Mouse (Mus musculus) neural tube, embryonic 12.5 days (tissue): Measurements from ENCODE around the gene Tbl3. TPM values are rescaled to one million over a fixed set of nuclear protein-coding genes. Genes with fewer than 3 reads are reported as not detected.
"Not testable (repeated sequence)": the region's sequence is repeated elsewhere in the genome, so short reads cannot be mapped to it uniquely, and the experiment has no call there.

Experiments used
- ATAC-seq: fragments of 200-750 bp; cut with Nextera tagmentation; 2 replicates; pipeline ENCODE4 v1.8.0; 2017; ENCODE audit warnings: low read depth, mild to moderate bottlenecking, moderate TSS enrichment, moderate library complexity; ENCODE audit not compliant: low FRiP score
- H3K27ac ChIP-seq: fragments of 300-500 bp; sonication (generic); 2 replicates; pipeline ENCODE4 v1.5.1; 2016
- H3K27me3 ChIP-seq: fragments of 300-500 bp; sonication (generic); replicated peaks from 2 replicates; pipeline ENCODE4 v1.6.1; 2016; ENCODE audit warnings: mild to moderate bottlenecking
- H3K36me3 ChIP-seq: fragments of 300-500 bp; sonication (generic); 2 replicates; pipeline ENCODE4 v1.6.1; 2016; ENCODE audit warnings: mild to moderate bottlenecking
- H3K4me1 ChIP-seq: fragments of 300-500 bp; sonication (generic); 2 replicates; pipeline ENCODE4 v1.6.1; 2016
- H3K4me2 ChIP-seq: fragments of 300-500 bp; sonication (generic); replicated peaks from 2 replicates; pipeline ENCODE4 v1.6.1; 2016; ENCODE audit warnings: mild to moderate bottlenecking
- H3K4me3 ChIP-seq: fragments of 300-500 bp; sonication (generic); 2 replicates; pipeline ENCODE4 v1.5.1; 2016
- H3K9ac ChIP-seq: fragments of 300-500 bp; sonication (generic); 2 replicates; pipeline ENCODE4 v1.6.1; 2016; ENCODE audit warnings: mild to moderate bottlenecking
- H3K9me3 ChIP-seq: fragments of 300-500 bp; sonication (generic); 2 replicates; pipeline ENCODE4 v1.6.1; 2016; ENCODE audit warnings: mild to moderate bottlenecking
- WGBS: fragments of 180-500 bp; shearing (Covaris S2); methylation state at CpG from one replicate; pipeline ENCODE4 v1.1.7; 2016; 5-methylcytosine and 5-hydroxymethylcytosine counted together
- polyA plus RNA-seq: library from polyadenylated mRNA; unstranded; fragments of >200 nt; fragmentation: Nextera tagmentation; extraction: Ambion mirVana; gene quantifications from 2 replicates; pipeline ENCODE4 v1.2.1, GENCODE M21; 2016

Gene Tbl3
- polyA plus RNA-seq, 1 experiment from 2014 or later, result 91.5 TPM

DNA sequence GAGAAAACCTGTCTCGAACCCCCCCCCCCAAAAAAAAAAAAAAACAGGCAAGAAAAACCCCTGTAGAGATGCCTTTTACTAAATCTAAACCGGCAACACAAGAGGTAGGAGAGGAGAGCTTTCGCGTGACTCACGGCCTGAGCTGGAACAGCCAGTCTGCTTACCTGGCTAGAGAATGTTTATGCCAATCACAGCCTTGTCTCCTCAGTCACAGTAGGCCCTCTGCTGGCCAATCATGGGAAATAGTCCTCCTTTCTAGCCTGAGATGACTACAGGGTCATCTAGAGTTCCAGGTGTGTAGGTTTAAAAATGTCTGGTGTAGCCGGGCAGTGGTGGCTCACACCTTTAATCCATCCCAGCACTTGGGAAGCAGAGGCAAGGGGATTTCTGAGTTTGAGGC, 40.0 kb downstream of the Tbl3 start:
- Histone ChIP-seq H3K4me1 (peaks cover 27% of the 10 kb centered on the region), H3K4me2 (no peak overlapping the region), H3K9ac (no peak overlapping the region), H3K36me3 (no peaks in the 10 kb centered on the region), H3K4me3 (no peak overlapping the region), H3K27ac (no peak overlapping the region), H3K9me3 (no peaks in the 10 kb centered on the region), H3K27me3 (no peaks in the 10 kb centered on the region; the same call in 1 of the 2 replicates)
- 35% methylated on average over 6 of the region's 6 CpGs for WGBS
- ATAC-seq, result no peak

DNA sequence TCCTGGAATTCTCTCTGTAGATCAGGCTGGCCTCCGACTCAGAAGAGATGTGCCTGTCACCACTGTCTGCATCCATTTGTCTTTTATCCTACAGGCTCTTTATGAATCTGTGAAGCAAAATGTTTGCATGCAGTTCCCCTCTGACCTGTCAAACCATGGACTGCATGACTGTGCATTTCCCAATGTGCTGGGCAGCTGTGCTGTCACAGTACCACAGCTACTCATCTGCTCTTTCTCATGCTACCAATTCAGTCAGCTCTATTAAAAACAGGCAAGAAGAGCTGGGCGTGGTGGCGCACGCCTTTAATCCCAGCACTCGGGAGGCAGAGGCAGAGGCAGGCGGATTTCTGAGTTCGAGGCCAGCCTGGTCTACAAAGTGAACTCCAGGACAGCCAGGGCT, 40.4 kb downstream of the Tbl3 start:
- not testable (repeated sequence) for H3K36me3 ChIP-seq, H3K9ac ChIP-seq, H3K9me3 ChIP-seq, H3K4me3 ChIP-seq, ATAC-seq, H3K27me3 ChIP-seq, H3K4me2 ChIP-seq, H3K27ac ChIP-seq
- 73% methylated on average over 7 of the region's 7 CpGs for WGBS
- H3K4me1 ChIP-seq, result peaks cover 23% of the 10 kb centered on the region

DNA sequence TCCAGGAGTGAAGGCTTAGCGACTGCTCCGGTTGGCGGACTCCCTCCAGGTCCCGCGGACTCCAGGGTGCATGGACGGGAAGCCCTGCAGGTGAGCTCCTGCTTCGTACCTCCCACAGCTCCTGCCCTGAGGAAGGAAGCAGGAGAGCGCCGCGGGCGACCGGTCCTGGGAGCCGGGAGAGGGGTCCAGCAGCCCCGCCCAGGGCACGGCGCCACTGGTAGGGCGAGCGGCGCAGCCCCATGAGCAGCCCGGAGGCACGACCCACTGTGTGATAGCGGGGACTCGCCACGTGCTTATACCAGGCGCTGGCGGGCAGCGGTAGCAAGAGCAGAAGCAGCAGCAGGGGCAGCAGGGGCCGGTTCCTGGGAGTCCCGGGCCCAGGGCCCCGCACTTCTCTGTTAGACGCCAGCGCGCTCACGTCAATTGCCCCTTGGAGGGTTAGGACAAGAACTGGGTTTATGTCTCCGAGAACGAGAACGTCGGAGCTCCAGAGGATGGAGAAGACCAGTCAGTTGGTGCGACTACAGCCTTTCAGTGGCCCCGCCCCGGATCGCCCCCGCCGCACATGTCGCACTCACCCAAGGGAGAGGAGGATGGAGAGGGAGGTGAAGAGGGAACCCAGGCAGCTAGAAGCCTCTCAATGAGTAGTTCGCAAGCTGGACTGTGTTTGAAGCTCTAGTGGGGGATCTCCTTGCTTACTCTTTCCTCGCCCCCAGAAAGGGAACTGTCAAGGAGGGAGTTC, 49.3 kb downstream of the Tbl3 start, which contains the start of gene Npw:
Npw (minus strand) TSS at position 441 of the 742 bp plus-strand sequence.
- H3K9ac ChIP-seq, result peak within 1 kb of the TSS; percentile 42; the same call in 1 of the 2 replicates
- H3K27ac ChIP-seq, result no peak within 1 kb of the TSS
- H3K4me1 ChIP-seq, result peaks cover 9% of the 10 kb centered on the region
- peaks cover 47% of the 10 kb centered on the region for H3K27me3 ChIP-seq
- peak within 1 kb of the TSS; percentile 33 for H3K4me3 ChIP-seq
- H3K4me2 ChIP-seq, result peak within 1 kb of the TSS; percentile 68
- H3K36me3 ChIP-seq, result no peaks in the 10 kb centered on the region
- 1% methylated on average over 47 of the region's 47 CpGs for WGBS
- H3K9me3 ChIP-seq, result no peaks in the 10 kb centered on the region
- no peak for ATAC-seq

DNA sequence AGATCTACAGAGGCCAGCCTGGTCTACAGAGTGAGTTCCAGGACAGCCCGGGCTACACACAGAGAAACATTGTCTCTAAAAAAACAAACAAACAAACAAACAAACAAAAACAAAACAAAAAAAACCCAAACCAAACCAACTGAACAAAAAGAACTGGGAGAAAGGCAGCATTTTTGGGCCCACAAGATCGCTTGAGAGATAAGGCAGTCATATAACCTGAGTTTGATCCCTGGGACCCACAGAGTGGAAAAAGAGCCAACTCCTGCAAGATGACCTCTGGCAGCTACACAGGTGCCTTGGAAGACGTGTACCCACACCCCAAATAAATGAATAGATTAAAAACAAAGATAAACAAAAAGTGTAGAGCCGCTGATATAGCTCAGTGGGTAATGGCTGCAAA, 52.5 kb downstream of the Tbl3 start:
- no peak for ATAC-seq
- Histone ChIP-seq H3K27ac (no peak overlapping the region), H3K36me3 (no peaks in the 10 kb centered on the region), H3K9ac (no peak overlapping the region), H3K27me3 (peaks cover 49% of the 10 kb centered on the region), H3K9me3 (no peaks in the 10 kb centered on the region), H3K4me2 (no peak overlapping the region), H3K4me3 (no peak overlapping the region), H3K4me1 (peaks cover 13% of the 10 kb centered on the region)
- 75% methylated on average over 4 of the region's 4 CpGs for WGBS

DNA sequence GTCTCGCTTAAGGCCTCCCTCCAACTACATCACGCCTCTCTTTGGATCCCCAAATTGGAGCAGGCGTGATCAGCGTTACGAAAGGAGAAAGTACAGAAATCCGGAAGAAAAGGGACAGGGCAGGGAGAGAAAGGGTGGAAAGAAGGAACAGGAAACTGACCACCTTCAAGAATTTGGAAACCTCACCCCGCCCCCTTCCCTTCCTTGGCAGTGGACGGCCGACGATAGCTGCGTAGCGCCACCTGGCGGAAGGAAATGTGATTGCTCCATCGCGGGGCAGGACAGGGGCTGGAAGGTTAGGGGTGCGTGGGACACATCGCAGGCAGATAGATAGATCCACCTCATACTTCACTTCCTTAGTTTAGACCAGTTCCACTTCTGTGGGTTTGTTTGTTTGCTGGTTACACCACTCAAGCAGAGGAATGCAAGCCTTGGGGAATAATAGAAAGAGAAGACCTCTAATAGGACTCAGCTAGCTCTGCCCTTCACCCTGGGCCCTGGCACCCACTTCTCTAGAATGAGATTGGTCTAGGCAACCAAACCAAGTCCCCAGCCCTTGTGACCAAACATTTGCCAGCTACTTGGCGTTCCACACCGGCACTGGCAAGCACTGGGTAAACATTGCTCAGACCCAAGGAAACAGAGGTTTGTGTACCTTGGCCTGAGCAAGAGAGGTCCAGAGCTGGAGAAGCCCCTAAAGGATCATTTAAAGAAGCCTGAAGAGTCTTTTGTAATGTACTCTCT, 53.3 kb downstream of the Tbl3 start:
- H3K4me2 ChIP-seq, result peak overlapping the region; percentile 54
- WGBS, result 4% methylated on average over 19 of the region's 19 CpGs
- H3K36me3 ChIP-seq, result no peaks in the 10 kb centered on the region
- H3K27me3 ChIP-seq, result peaks cover 48% of the 10 kb centered on the region
- no peak overlapping the region for H3K27ac ChIP-seq
- peaks cover 21% of the 10 kb centered on the region for H3K4me1 ChIP-seq
- no peak overlapping the region for H3K4me3 ChIP-seq
- no peak for ATAC-seq
- no peak overlapping the region for H3K9ac ChIP-seq
- H3K9me3 ChIP-seq, result no peaks in the 10 kb centered on the region

DNA sequence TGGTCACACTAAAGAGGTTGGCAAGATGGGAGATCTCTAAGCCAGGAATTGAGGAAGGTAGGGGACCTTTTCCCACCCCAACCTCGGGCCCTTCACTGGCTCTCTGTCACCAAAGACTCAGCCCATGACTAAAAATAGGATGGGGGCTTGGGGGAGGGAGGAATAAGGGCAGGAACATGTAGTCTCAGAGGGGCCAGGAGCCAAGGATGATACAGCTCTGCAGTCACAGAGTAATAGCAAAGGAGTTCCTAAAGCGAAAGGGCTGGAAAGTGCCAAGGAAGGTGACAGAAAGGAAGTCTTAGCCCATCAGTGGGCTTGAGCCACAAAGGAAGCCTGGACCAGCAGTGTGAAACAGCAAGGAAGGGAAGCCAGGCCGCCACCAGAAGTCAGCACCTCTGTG, 55.6 kb downstream of the Tbl3 start:
- peaks cover 34% of the 10 kb centered on the region for H3K27me3 ChIP-seq
- no peaks in the 10 kb centered on the region for H3K9me3 ChIP-seq
- H3K9ac ChIP-seq, result no peak overlapping the region
- H3K4me1 ChIP-seq, result peaks cover 12% of the 10 kb centered on the region
- no peak overlapping the region for H3K27ac ChIP-seq
- no peaks in the 10 kb centered on the region for H3K36me3 ChIP-seq
- no peak overlapping the region for H3K4me3 ChIP-seq
- H3K4me2 ChIP-seq, result no peak overlapping the region
- WGBS, result 70% methylated on average over 3 of the region's 3 CpGs
- ATAC-seq, result no peak

DNA sequence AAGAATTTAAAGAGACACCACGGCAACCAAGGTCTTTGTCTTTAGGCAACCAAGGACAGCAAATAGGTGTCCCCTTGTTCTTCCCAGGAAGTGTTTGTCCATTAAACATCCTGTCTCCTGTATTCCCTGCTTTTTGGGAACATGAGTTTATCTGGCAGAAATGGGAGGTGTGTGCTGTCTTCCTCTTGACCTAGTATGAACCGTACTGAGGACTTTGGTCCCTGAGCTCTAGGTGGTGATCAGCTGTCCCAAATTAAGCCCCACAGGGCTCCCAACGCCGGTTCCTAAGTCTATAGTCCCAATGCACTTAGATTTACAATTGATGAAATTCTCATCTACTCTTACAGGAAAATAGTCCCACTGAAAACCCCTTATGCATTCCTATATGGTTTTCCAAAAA, 56.7 kb downstream of the Tbl3 start:
- H3K4me2 ChIP-seq, result peak overlapping the region; percentile 95
- H3K27me3 ChIP-seq, result peaks cover 25% of the 10 kb centered on the region
- no peak overlapping the region for H3K27ac ChIP-seq
- no peaks in the 10 kb centered on the region for H3K9me3 ChIP-seq
- no peaks in the 10 kb centered on the region for H3K36me3 ChIP-seq
- 0 out of 2 replicates have a peak overlapping the region, but pooled peaks have one; percentile 72 for H3K9ac ChIP-seq
- WGBS, result 76% methylated on average over 4 of the region's 4 CpGs
- H3K4me1 ChIP-seq, result peaks cover 12% of the 10 kb centered on the region
- no peak for ATAC-seq
- H3K4me3 ChIP-seq, result no peak overlapping the region

DNA sequence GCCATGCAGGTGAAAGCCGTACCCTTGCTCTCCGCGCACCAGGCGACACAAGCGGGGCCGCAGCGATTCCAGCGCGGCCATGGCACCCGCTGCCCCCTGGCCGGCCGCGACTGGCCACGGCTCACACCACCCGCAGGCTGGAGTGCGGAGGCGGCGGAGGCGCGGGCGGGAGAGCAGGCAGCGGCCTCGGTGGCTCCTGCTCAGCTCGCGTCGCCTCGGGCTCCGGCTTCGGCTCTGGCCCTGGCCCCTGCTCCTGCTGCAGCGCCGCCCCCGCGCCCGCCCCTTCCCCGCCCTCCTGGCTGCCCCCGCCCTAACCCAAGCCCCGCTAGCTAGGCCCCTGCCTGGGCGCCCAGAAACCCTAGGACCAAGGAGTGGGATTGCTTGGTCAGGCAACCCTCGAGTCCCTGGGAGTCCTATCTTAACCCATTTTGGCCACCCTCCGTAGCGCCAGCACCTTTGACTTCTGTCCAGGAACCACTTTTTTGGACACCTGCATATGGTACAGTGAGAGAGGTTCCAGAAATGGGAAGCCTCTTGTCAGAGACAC, 57.3 kb downstream of the Tbl3 start, which contains the start of gene Slc9a3r2:
Slc9a3r2 (minus strand) TSS at position 258 of the 547 bp plus-strand sequence.
- peaks cover 25% of the 10 kb centered on the region for H3K27me3 ChIP-seq
- H3K4me2 ChIP-seq, result peak within 1 kb of the TSS; percentile 95
- 1% methylated on average over 41 of the region's 41 CpGs for WGBS
- no peaks in the 10 kb centered on the region for H3K9me3 ChIP-seq
- H3K4me1 ChIP-seq, result peaks cover 12% of the 10 kb centered on the region
- ATAC-seq, result 0 out of 2 replicates have a peak, but pooled peaks have one; percentile 27
- peak within 1 kb of the TSS; percentile 72 for H3K9ac ChIP-seq
- no peaks in the 10 kb centered on the region for H3K36me3 ChIP-seq
- H3K27ac ChIP-seq, result no peak within 1 kb of the TSS
- peak within 1 kb of the TSS; percentile 59 for H3K4me3 ChIP-seq

DNA sequence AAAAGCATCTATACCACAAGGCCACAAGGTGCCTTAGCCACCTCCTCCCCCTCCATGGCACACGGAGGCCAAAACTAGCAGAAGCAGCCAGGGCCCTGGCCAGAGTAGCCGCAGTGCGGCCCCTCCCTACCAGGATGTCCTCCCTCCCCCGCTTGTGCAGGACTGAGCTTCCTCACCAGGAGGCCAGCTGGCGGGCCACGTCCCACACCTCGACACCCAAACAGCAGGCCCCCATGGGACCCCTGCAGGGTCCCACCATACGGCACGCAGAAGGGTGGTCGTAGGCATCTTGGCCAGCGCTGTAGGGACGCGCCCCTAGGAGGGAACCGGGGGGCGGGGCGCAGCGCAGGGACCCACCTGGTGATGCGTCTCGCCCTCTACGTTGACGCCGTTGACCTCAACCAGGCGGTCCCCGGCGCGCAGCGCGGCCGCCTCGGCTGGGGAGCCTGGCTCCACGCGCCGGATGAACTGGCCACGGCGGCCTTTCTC, 57.8 kb downstream of the Tbl3 start:
- H3K4me2 ChIP-seq, result peak overlapping the region; percentile 95
- peak; percentile 42; the same call in 1 of the 2 replicates for ATAC-seq
- H3K4me3 ChIP-seq, result peak overlapping the region; percentile 59
- no peaks in the 10 kb centered on the region for H3K9me3 ChIP-seq
- H3K9ac ChIP-seq, result peak overlapping the region; percentile 72
- H3K27me3 ChIP-seq, result peaks cover 25% of the 10 kb centered on the region
- WGBS, result under 1% methylated on average over 35 of the region's 35 CpGs
- H3K27ac ChIP-seq, result no peak overlapping the region
- no peaks in the 10 kb centered on the region for H3K36me3 ChIP-seq
- H3K4me1 ChIP-seq, result peaks cover 12% of the 10 kb centered on the region

DNA sequence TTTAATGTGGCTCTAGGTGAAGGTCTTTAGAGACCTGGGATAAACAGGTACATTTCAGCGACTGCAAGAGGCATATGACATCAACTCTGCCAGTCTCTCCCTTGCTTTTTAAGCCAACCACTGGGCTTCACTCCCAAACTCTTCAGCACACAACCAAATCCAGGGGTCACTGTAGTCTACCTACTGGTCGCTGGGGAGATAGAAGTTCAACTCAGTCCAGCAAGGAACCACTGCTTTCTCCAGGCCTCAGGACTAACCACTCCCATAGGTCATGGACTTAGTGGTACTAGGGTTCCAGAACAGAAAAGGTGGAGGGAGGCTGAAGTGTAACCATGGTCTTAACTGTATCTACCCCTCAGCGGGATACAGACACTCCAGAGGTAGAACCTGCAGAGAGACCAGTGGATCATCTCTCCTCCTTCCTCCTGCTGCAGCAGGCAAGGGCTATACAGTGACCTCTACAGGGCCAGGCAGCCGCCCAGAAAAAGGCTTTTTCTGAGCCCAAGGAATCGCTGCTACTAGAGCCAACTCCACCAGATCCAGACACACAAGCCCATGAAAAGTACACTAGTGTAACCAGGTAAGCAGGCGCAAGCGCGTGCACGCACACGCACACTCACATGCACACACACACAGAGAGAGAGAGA, 58.6 kb downstream of the Tbl3 start:
- peaks cover 16% of the 10 kb centered on the region for H3K4me1 ChIP-seq
- peaks cover 25% of the 10 kb centered on the region for H3K27me3 ChIP-seq
- H3K9ac ChIP-seq, result peak overlapping the region; percentile 72; the same call in 1 of the 2 replicates

More for the DNA sequence above, 58.6 kb downstream of the Tbl3 start:
- no peak for ATAC-seq
- peak overlapping the region; percentile 95 for H3K4me2 ChIP-seq
- H3K4me3 ChIP-seq, result no peak overlapping the region
- H3K27ac ChIP-seq, result no peak overlapping the region
- WGBS, result 74% methylated on average over 10 of the region's 10 CpGs
- H3K9me3 ChIP-seq, result no peaks in the 10 kb centered on the region
- no peaks in the 10 kb centered on the region for H3K36me3 ChIP-seq
